Mouse (Mus musculus): Measurements from ENCODE around the gene Gm26602.

The Gm26602 gene

GRCm38 (mm10) chr10:79931797-79932196 is 21.1 kb downstream of the Gm26602 start:
- DNase-seq (ENCODE audit: low read depth, low spot score) = no peak

GRCm38 (mm10) chr10:79932736-79933135 is 22.1 kb downstream of the Gm26602 start:
- DNase-seq (ENCODE audit: low read depth, low spot score) = no peak

DNA sequence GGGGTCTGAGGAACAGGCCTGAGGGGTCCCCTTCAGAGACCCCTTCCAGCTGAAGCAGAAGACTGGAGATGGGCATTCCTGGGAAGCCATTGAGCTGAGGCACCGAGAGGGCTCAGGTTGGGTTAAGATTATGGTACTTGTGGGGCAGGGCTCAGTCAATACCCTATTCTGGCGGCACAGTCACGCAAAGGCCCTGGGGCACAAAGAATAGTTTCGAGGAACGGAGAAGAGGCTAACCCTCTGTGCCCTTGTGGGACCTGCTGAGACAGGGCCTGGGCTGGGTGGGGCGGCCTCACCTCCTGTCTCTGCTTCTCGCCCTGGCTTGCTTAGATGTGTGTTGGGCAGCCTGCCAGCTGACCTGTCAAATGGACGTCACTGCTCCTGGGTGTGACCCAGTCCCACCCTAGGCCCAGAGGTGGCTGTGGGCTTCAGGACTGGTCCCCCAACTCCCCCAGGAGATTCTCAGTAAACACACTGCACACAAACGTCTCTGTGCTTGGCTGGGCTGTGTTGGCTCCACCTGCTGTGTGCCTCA is 22.6 kb downstream of the Gm26602 start:
- DNase-seq (ENCODE audit: low read depth, low spot score) = no peak

GRCm38 (mm10) chr10:79933861-79934260 is 23.2 kb downstream of the Gm26602 start:
- DNase-seq (ENCODE audit: low read depth, low spot score) = no peak

DNA sequence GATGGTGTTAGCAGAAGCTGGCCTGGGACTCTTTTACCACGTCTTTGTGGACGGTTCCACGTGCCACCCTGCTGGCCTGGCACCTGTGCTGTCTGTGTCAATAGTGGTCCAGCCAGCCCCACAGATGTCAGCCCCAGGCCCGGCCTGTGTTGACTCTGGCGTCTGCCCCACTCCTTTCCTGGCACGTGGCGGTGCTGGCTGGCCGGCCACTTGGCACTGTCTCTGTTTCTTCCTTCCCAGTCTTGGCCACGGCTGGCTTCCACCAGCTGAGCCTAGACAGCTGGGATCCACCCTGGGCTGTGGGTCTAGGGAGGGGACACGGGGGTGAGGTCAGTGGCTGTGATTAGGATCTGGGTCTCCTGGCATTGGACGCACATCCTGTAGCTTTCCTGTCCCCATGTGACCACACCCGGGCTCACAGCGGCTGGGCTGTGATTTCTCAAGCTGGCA is 23.6 kb downstream of the Gm26602 start:
- DNase-seq (ENCODE audit: low read depth, low spot score) = no peak

- no peak for DNase-seq (ENCODE audit: low read depth, low spot score)
These were observed 24.3 kb downstream of the Gm26602 start for GRCm38 (mm10) chr10:79934794-79935569.

GRCm38 (mm10) chr10:79936284-79936910 is 25.7 kb downstream of the Gm26602 start:
- no peak for DNase-seq (ENCODE audit: low read depth, low spot score)

- no peak for DNase-seq (ENCODE audit: low read depth, low spot score)
These were observed 26.3 kb downstream of the Gm26602 start for GRCm38 (mm10) chr10:79936911-79937441.

GRCm38 (mm10) chr10:79937775-79938526 is 27.3 kb downstream of the Gm26602 start:
- no peak for DNase-seq (ENCODE audit: low read depth, low spot score)

DNA sequence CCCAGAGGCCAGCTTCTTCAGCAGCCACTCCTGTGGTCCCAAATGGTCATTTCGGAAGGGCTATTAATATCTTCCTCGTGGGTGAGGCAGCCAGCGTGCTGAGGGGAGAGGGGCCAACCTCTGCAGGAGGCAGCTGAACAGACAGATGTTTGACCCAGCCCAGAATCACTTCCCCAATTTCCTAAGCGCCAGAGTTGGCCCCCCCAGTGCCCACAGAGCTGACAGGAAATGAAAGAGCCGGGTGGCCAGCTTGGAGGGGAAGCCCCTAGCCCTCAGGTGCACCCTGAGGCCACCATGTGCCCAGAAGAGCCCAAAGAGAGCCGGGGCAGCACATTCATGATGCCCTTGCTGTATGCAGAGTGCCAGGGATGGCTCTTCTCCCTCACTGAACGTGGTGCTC is 30.1 kb downstream of the Gm26602 start:
- DNase-seq (ENCODE audit: low read depth, low spot score) = no peak

DNA sequence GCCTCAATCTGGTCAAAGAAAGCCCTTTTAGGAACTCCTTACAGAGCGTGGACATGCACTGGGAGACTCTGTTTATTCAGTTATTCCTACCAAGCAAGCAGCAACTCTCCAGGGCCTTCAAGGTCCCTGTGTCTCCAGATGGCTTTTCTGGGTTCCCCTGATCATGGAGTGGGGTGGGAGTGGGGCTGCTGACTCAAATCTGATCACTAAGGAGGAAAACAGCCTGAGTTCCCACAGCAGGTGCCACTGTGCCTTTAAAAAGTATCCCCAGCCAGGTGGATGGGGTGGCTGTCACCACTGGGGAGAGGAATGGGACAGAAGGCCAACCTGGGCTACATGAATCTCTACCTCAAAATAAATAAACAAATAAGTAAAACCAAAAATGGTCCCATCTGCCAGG is 32.3 kb downstream of the Gm26602 start:
- no peak for DNase-seq (ENCODE audit: low read depth, low spot score)

DNA sequence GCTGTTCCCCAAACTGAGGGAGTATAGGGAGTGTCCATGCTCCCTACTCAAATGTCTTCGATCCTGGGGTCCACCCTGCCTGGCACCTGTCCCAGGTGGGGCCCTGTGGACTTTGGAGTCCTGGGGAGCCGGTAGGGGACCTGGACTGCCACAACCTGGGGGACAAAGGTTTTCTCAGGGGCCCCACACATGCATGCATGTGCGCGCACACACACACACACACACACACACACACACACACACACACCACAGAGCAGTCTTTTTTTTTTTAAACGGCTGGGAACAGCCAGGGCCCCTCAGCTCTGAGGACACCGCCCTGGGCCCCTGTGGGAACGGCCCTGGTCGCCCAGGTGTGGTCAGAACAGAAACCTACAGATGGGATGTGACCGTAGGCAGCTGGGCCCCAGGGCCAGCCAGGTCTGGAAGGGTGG is 32.8 kb downstream of the Gm26602 start:
- DNase-seq (ENCODE audit: low read depth, low spot score) = no peak

- no peak for DNase-seq (ENCODE audit: low read depth, low spot score)
These were observed 35.0 kb downstream of the Gm26602 start for GRCm38 (mm10) chr10:79945507-79946234.

- no peak for DNase-seq (ENCODE audit: low read depth, low spot score)
These were observed 36.2 kb downstream of the Gm26602 start for GRCm38 (mm10) chr10:79946752-79947322.

GRCm38 (mm10) chr10:79947502-79947901 is 36.8 kb downstream of the Gm26602 start:
- no peak for DNase-seq (ENCODE audit: low read depth, low spot score)

DNA sequence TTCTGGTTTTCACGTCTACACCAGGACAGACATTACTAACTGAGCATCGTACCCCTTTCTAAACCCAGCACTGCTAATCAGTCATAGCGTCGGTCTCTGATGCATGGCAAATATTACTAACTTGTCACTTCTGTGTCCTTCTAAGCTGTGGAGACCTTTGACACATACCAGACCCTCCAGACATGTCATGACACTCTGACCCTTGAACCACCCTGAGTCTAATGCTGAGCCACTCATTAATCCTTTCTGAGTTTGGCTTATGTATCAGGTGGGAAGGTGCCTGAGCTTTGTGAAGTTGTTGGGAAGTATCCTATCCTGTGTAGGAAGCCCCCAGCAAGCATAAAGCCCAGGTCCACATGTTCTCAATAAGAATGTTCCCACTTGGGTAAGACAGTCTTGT is 39.2 kb downstream of the Gm26602 start:
- DNase-seq (ENCODE audit: low read depth, low spot score) = no peak

DNA sequence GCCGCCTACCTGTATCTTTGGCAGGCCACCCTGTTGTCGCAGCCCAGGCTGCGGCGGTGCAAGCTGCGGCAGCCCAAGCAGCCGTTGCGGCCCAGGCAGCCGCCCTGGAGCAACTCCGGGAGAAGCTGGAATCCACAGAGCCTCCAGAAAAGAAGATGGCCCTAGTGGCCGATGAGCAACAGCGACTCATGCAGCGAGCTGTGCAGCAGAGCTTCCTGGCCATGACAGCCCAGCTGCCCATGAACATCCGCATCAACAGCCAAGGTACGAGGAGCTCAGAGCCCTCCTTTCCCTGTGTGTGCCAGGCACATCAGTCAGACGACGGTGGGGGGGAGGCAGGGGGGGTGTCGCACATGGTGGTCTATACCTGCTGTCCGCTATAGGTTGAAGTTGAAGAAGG is 40.0 kb downstream of the Gm26602 start:
- no peak for DNase-seq (ENCODE audit: low read depth, low spot score)

DNA sequence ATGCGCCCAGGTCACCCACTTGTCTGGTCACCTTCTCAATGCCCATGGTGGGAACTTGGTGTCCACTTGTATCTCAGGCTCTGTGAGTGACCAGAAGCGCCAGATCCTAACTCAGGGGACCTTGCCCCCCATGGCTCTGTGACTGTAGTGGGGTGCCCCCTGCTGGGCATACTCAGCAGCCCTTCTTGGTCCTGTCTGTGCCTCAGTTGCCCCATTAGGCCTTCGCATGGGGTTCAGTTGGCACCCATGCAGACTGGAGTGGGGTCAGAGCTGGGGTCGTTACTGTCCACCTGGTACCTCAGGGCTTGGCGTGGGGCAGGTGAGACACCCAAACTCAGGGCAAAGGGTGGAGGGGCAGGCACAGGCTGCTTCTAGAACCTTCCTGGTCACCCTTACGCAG is 43.3 kb downstream of the Gm26602 start:
- DNase-seq (ENCODE audit: low read depth, low spot score) = no peak

GRCm38 (mm10) chr10:79955691-79956090 is 45.0 kb downstream of the Gm26602 start:
- no peak for DNase-seq (ENCODE audit: low read depth, low spot score)

- DNase-seq (ENCODE audit: low read depth, low spot score) = no peak
These were observed 46.0 kb downstream of the Gm26602 start for GRCm38 (mm10) chr10:79956643-79957154.
